Mouse (Mus musculus) ovary, adult 18-20 months (tissue): ENCODE measurements around the gene Msl2.

Experiments
- DNase-seq: peaks from one replicate; pipeline ENCODE4 v3.0.0; 2022; ENCODE audit warnings: low spot score, mixed read lengths

Msl2 gene

DNA sequence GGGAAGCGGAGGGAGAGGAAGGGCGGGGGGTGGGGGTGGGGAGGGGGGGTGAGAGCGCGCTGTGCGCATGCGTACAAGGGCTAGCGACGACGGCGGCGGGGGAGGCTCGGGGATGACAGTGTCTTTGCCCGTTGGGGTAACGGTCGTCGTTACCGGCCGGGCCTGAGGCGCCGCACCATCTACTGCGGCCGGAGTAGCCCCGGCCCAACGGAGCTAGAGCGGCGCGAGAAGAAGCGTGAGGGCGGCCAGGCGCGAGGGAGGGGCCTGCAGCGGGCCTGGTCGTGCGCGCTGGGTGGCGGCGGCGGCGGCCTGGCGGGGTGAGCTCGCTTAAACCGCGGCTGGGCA is at the start of gene Msl2:
Gene Msl2, plus strand, starts transcription at position 115 of the 345 bp plus-strand sequence.
- no peak for DNase-seq

DNA sequence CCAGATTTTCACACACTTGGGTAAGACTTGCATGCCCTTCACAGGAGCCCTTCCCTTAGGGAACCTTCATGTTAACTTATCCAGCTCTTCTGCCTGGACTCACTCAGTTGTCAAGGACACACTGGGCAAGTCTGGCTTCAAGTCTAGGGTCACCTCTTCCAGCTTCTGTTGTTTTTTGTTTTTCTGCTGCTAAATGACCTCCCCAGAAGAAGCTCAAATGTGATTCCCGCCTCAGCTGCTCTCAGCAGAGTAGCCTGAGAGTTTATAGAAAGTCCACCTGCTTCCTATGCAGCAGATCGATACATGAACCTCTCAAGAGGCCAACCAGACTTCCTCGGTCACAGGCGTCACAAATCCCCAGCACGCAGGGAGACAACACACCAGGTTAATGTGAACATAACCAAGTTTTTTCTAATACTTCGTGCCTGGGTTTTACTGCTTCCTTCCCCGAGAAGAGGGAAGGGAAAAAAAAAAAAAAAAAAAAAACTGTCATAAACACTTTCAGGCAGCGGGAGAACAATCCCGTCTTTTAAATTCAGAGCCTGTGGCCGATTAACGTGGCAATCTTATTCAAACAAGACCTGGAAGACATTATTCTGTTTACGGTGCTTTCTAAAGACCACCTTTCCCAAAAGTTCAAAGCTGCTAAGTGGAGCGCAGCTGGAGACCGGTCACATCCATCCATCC is 40.0 kb upstream of the Msl2 start:
- no peak for DNase-seq

DNA sequence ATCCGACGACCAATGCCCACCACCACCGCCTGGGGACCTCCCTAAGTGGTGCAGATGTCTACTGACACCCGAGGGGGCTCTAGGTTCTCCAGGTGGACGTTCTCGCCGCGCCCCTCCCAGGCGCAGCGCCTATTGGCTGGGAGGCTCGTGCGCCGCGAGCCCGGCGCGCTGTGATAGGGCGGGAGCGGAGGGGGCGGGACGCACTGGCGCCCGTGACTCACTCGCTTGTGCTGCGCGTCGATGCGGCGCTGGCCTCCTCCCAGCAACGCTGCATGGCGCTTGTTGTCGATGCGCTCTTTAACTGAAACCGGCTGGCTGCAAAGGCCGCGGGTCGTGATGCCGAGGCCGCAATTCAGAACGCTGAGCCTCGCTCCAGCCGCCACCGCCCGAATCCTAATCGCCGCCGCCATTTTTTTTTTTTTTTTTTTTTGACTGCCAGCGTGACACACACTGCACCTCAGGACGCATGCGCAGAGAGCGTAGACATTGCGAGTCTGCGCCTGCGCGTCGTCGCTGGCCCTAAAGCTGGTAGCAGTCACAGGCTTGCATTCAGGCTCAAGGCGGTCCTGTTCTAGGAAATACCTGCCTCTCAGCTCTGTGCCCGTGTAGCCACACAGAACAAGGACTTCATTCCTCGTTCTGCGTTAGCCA is 39.3 kb upstream of the Msl2 start, which contains the start of gene Pccb:
Gene Pccb, minus strand, starts transcription at position 451 of the 651 bp plus-strand sequence.
- DNase-seq: peak; percentile 92

DNA sequence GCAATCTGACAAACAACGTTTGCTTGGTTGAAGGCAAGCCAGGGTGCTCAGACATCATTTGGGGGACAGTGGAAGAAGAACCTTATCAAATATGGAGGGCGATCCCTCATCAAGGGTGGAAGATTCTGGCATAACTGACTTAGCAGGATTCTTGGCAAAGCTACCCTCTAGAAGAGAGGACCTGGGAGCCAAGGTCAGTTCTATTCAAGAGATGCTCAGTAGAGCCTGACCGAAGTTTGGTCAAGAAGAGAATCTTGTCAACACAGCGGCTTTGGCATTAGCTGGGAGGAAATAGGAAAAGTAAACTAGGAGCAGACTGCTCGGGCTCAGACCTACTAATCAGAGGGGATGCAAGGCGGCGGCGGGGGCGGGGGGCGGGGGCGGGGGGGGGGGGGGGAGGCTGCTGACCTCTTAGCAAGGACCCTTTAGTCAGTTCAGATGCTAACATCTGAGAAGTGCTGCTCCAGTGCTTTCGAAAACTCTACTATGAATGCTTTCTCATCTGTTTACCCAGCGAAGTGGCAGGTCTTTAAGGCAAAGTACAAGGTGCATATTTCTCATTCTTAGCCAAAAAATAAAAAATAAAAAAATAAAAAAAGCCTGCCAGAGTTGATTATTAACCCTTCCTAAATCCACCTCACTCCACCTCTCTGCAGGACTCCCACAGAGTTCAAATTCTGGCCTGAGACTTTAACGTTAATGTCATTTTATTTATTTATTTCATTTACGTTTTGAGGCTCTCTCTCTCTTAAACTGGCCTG is 37.9 kb upstream of the Msl2 start:
- DNase-seq: no peak

DNA sequence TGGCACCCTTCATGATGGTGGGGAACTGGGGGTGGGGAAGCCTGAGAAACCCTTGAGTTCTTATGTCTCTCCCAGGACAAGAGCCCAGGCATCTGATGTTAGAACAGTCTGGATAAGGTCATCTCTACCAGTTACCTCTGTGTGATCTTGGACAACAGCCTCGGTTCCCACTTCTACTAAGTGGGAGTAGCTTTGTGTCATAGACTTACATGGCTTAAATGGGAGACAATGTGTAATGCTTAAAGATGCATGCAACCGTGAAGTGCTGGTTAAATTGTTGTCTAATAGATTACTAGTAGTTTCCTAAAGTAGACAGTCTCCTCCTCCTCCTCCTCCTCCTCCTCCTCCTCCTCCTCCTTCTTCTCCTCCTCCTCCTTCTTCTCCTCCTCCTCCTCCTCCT is 37.0 kb upstream of the Msl2 start:
- DNase-seq: no peak

DNA sequence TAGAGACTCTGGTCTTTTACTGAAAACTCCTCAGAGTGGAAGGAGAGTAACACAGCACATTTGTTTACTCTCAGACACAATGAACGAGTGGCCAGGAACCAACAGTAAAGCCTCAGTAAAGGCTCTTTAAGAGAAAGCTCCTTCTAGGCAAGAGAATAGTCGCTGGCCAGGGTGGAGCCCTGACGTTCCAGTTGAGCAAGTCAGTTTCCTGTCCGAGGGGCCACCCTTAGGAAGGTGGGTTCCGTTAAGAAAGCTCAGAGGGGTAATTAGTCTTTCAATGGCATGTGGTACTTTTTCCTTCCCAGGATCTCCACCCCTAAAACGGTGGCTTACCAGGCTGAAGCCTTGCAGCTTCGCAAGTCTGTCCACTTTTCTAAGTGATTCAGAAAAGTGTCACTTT is 36.5 kb upstream of the Msl2 start:
- no peak for DNase-seq

DNA sequence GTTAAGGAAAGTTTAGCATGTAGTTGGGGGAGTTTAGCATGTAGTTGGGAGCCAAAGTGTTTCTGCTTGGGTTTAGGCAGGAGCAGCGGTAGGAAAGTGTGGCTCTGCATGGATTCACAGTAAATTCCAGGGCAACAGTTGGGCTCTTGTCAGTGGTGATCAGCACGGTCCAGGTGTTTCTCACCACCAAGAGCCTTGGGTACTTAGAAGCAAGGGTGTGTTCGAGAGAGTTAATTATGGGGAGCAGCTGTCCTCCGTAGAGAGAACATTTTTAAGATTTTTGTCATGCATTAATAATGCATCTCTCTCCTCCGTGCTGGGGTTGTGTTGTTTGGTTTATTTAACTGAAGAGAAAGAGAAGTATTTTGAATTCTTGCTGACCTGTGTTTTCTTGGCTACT is 35.3 kb upstream of the Msl2 start:
- DNase-seq: no peak

DNA sequence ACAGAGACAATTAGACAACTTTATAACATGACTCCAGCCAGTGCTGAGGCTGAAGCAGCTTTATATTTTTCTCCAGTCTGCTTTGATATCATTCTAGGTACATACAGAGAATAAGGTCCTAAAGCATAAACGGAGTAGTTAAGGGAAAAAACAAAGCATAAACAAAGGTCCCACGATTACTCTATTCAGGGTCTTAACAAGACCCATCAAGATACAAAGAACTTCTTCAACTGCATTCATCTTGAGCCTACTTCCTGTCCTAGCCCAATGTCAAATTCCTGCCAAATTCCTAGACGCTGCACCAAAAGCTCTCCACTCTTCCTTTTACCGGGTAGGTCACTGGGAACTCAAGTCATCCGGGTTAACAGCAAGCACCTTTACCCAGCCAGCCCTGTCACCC is 32.4 kb upstream of the Msl2 start:
- no peak for DNase-seq

DNA sequence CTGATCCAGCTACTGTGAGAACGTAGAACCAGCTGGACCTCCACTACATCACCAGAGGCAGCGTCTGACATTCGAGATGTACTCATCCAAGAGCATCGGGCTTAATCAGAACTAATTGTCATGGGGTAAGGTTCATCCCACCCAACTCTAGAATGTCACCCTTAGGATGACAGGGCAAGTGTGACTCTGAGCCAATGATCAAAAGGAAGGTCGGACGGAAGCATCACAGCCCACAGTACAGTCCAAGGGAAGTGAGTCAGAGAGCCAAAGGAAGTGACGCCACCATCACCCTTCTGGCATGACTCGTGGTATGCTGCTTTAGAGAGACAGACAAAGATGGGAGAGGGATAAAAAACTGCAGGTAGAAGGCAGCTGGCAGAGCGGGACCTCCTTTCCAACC is 31.7 kb upstream of the Msl2 start:
- DNase-seq: no peak

DNA sequence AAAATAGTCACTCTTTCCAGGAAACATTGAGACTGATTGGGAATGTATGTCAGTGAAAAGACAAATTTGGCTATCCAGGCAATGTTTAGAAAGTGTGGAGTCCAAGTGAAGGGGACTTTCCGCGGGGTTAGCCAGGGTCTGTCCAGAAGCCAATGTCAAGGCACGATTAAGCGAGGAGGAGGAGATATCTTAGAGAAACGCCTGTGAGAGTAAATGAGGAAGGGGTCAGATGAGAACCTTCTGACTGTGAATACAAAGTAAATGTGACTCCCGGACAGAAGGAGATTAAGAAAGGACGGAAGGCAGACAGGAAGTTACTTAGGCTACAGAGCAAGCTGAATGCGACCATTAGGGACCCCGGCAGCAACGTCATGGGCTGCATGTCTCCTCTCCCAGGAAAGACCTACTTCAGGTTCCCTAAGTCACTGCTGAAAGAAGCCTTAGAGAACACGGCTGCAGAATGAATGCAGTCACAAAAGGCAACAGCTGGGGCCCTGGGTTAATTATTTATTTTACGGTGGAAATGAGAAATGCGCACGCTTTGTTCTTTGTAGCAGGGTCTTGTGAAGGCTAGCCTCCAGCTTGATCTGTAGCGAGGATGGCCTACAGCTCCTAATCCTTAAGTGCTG is 28.1 kb upstream of the Msl2 start:
- no peak for DNase-seq

DNA sequence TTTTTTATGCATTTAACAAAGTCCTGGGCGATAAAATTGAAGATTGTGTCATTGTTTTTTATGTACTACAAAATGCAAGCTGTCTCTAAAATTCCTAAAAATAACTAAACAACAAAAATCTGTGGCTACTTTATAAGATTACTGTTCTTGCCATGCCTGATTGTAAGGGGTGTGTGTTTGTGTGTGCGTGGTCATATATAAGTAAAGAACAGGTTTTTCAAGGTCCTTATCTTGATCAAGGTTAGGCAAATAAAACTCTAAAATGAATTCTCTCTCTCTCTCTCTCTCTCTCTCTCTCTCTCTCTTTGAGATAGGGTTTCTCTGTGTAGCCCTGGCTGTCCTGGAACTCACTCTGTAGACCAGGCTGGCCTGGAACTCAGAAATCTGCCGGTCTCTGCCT is 21.9 kb upstream of the Msl2 start:
- no peak for DNase-seq

DNA sequence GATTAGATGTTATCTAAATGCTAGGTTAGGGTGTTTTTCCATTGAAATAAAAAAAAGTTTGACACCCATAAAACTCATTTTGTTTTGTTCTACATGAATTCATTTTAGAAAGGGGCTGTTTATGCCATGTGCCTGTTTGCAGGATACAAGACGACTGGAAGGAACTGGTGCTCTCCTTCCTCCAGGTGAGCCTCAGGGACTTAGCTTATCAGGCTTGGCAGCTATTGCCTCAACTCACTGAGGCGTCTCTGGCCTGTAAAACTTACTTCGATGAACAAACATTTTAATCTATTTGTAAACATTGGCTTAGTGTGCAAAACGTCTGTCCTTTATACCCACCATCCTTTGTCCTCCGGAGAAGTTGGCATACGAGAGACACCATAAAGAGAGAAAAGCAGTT is 21.2 kb upstream of the Msl2 start:
- no peak for DNase-seq

DNA sequence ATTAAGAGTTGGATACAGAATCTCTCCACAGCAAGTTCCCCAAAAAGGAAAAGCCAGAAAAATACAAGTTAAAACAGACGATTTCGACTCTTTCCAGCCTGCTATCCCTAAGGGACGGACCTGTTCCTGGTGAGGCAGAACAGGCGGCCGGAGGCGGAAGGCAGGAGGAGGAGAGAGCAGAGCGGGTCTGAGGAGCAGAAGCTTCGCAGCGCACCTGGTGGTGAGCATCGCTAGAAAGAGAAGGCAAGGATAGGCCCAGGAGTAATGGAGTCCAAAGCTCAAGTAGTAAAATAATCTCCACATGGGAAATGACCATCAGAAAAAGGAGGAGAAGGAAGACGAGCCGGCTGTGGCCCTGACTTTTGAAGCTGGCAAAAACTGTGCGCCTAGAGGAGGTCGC is 20.6 kb upstream of the Msl2 start:
- no peak for DNase-seq

DNA sequence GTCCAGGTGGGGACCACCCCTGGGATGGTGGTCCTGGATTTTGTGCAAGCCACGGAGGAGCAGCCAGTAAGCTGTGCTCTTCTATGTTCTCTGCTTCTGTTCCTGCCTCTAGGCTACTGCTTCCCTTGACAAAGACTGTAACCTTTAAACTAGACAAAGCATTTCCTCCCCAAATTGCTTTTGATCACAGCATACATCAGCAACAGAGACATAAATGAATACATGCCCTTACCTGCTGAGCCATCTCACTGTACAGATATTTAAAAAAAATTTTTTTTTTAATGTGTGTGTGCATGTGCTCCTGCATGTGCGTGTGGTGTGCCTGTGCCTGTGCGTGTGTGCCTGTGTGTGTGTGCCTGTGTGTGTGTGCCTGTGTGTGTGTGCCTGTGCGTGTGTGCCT is 16.7 kb upstream of the Msl2 start:
- DNase-seq: no peak

DNA sequence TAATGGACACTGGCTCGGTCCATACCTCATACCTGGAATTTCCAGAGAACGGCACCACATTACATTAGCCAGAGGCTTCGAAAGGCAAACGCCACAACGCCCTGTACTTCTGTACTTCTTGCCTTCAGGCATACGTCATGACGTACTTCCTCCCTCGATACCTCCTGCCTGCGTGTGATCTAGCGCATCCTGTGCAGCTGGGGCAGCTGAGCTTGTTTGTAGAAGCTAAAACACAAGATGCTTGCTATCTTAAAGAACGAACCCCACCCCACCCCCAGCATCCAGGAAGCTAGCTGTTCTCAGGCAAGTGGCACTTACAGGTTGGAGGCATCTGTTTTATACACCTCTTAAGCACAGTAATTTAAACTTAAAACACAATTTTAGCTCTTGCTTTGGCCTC is 12.9 kb upstream of the Msl2 start:
- DNase-seq: no peak

DNA sequence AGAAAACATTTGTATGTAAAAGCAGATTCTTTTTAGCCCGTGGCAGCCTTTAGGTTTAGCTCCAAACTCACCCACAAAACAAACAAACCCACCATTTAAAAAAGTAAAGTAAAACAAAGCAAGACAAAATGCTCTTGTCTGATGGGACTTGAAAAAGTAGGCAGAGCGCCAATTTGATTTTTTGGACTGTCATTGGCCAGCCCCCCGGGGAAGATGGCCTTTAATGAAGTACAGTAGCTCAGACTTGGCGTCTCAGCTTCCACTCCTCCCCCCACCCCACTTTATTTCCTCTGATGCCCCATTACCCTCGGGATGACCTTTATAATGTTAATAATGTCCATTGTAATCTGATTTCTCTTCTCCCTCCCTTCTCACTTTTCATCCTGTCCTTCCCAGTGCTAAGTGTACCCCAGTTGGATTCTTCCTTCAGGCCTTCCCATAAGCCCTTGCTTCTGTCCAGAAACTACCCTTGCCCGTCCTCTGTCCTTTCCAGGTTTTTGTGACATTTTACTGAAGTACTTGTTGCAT is 11.6 kb upstream of the Msl2 start:
- DNase-seq: no peak

DNA sequence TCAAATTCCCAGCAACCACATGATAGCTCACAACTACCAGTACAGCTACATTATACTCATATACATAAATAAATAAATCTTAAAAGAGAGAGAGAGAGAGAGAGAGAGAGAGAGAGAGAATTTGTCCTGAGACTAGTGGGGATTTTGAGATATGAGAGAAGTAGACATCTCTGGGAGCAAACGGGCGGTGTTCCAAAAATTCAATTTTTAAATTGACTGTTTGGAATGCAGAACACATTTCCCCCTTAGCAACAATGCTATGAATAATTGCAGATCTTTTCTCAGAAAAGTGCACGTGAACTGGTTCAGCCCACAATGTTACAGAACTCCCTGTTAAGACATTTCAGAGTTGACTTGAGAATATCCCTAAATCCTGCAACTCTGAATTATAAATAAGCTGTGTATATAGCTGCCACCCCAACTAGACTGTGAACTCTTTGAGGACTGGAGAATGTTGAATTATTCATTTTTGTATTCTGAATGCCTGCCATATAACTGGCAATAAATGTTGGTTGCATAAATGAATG is 8.8 kb upstream of the Msl2 start:
- DNase-seq: no peak

DNA sequence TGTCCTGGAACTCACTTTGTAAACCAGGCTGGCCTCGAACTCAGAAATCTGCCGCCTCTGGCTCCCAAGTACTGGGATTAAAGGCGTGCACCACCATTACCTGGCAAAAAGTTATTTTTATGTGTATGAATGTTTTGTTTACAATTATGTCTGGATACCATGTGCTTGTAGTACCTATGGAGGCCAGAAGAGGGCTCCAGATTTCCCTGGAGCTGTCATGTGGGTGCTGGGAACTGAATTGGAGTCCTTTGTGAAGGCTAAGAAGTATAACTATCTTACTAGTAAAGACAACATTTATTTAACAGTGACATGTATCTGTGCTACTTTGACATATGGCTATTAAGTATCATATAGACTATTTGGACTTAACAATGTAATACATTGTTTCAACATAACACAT is 4.1 kb upstream of the Msl2 start:
- no peak for DNase-seq

DNA sequence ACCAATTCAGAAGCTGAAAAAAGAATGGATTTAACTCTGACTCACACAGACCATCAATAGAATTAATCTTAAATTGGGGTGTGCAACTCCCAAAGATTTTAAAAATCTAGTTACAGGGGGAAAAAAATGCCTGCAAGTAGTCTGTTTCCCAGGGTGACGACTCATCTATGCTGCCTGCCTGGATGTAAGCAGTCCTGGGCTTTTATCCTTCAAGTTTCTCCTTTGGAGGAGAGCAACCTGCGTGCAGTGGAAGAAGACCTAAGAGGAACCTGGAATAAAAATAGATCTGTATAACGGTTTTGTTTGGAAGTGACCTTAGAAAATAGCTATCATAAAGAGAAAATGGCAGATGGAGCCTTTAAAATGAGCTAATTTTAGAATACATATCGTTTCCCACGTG is 1.4 kb upstream of the Msl2 start:
- no peak for DNase-seq

DNA sequence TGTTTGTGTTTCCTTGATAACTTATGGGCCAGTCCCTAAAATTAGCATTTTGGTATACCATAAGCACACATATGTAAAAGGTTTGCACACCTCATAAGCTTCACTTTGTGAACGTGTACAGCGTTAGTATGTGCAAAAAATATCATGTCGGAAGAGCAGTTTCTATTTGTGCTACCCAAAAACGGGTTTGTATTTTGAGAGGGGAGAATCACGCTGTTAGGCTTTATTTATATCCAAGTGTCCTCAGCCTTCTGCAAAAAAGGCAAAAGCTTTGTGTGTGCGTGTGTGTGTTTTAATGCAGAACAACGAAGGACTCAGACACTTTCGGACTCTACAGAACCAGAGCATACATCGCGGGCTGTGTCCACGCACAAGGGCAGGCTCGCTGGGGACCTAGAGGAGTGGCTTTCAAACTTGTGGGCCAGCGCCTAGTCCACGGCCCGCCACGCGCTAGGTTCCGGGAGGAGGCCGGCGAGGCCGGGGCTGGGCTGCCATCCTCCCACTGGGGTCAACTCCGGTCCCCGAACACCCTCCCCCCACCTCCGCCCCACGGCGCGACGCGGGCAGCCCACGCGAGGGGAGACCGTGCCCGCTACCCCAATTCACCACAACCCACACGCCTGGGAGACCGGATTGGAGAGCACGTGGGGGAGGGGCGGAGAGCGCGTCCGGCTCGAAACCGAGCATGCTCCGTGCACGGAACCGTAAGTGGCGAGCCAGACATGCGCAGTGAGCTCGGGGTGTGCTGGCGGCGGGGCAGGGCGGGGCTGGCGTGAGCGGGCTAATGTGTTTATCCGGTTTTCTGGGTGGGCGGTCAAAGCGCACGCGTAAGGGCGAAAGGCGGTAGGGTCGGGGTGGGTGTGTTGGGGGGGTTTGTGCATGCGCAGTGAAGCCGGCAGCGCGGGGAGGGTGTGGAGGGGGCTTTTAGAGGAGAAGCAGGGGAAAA is 587 bp upstream of the Msl2 start:
- DNase-seq: peak; percentile 99

DNA sequence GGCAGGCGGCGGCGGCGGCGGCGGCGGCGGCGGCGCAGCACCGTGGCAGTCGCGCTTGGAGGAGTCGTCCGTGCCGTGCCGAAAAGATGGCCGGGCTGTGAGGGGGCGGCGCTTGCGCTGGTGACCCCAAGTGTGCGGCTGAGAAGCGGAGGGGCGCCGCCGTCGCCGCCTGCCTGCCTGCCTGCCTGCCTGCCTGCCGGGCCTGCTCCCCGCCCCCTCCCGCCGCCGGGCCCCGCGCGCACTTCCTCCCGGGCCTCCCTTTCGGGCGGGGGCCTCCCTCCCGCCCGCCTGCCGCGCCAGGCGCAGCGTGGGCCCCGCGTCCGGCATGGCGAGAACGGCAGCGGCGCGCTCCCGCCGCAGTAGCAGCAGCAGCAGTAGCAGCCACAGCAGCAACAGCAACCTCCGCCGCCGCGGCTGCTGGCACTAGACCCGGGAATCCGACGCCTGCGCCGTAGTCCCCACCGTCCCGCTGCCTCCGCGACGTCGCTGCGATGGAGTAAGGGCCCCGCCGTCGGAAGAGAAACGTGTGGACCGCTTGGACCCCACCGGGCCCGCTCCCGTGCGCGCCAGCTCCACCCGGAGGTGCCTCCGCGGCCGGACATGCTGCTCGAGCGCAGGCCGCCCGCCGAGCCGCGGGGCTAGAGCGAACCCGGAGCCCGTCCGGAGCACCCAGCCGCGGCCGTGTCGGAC is 576 bp downstream of the Msl2 start:
- peak; percentile 83 for DNase-seq
